Mouse (Mus musculus) kidney, adult 2 months (tissue): ENCODE measurements around the gene Adamtsl2. TPM values are rescaled to one million over a fixed set of nuclear protein-coding genes. Genes with fewer than 3 reads are reported as not detected.

Experiments
- DNase-seq: peaks from one replicate; pipeline ENCODE4 v3.0.0; 2021
- H3K27ac ChIP-seq: fragments of 200-500 bp; 2 replicates; pipeline ENCODE4 v1.5.1; 2012; ENCODE audit warnings: low read depth, low read length, control low read depth, inconsistent platforms; ENCODE audit not compliant: insufficient read depth
- H3K27me3 ChIP-seq: fragments of 200-500 bp; replicated peaks from 2 replicates; pipeline ENCODE4 v1.6.1; 2012; ENCODE audit warnings: mild to moderate bottlenecking, moderate library complexity, low read length, inconsistent platforms; ENCODE audit not compliant: control insufficient read depth, insufficient read depth
- H3K36me3 ChIP-seq: fragments of 200-500 bp; 2 replicates; pipeline ENCODE4 v1.6.1; 2012; ENCODE audit warnings: mild to moderate bottlenecking, moderate library complexity, low read length, inconsistent platforms; ENCODE audit not compliant: control insufficient read depth, insufficient read depth
- H3K4me1 ChIP-seq: fragments of 200-500 bp; 2 replicates; pipeline ENCODE4 v1.6.1; 2011; ENCODE audit warnings: low read length; ENCODE audit not compliant: control insufficient read depth, insufficient read depth
- H3K4me3 ChIP-seq: fragments of 200-500 bp; 2 replicates; pipeline ENCODE4 v1.5.1; 2011; ENCODE audit warnings: mild to moderate bottlenecking, low read depth, low read length, control low read depth; ENCODE audit not compliant: insufficient read depth
- CTCF ChIP-seq: fragments of 200-500 bp; conservative IDR thresholded peaks from 2 replicates; pipeline ENCODE4 v1.5.1; 2011; ENCODE audit warnings: low read depth, mild to moderate bottlenecking, control low read depth, low read length, moderate library complexity, mixed read lengths; ENCODE audit not compliant: insufficient read depth, insufficient read length
- POLR2A ChIP-seq: fragments of 200-500 bp; IDR thresholded peaks from one replicate; pipeline ENCODE4 v1.6.1; 2011; ENCODE audit warnings: low read depth, low read length, control low read depth
- WGBS: fragments of 180-500 bp; shearing (Covaris S2); methylation state at CpG from one replicate; pipeline ENCODE4 v1.1.7; 2018; 5-methylcytosine and 5-hydroxymethylcytosine counted together
- polyA plus RNA-seq: library from polyadenylated mRNA; depleted of rRNA; stranded (reverse); fragments of >200 nt; gene quantifications from 2 replicates; pipeline ENCODE4 v1.2.3, GENCODE M21; 2012

The Adamtsl2 gene
- polyA plus RNA-seq, 1 experiment: 21.7 TPM

DNA sequence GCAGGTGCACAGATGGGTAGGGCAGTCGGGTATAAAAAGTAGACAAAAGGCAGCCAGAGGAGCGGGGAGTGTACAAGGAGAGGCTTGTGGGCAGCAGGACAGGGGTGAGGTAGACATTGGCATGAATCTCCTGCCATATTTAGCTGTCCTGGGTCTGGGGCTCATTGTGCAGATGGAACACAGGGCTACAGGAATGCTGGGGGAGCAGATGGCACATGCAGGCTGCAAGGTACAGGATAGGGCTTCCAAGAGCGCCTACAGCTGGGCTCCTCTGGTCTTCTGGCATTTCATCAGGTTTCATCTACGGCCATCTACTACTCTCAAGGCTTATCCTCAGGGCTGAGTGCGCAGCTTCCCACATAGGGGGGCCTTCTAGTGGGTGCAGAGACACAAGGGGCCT is 29.9 kb downstream of the Adamtsl2 start:
- H3K27ac ChIP-seq: no peak overlapping the region
- DNase-seq: no peak
- no peak overlapping the region for H3K4me3 ChIP-seq
- no peak for TF ChIP-seq POLR2A
- no peak for TF ChIP-seq CTCF
- H3K27me3 ChIP-seq: no peaks in the 10 kb centered on the region
- no peaks in the 10 kb centered on the region for H3K4me1 ChIP-seq
- H3K36me3 ChIP-seq: no peaks in the 10 kb centered on the region
- WGBS: 91% methylated on average over 5 of the region's 5 CpGs

DNA sequence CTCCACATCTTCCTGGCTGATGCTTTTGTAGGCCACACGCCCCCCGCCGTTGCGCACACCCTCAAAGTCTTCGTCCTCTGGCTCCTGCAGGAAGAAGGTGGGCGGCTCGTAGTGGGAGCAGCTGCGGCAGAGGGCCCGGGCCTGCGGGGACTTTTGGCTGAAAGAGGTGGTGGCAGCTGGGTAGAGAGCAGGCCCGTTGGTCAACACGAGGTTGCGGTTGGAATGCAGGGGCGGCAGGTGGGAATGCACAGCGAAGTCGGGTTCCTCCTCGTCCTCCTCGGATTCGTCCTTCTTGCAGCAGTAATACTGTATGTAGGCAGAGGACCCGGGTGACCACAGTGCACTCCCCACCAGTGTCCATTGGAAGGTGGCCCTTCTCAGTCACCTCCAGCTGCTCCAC is 33.4 kb downstream of the Adamtsl2 start:
- no peak for TF ChIP-seq POLR2A
- TF ChIP-seq CTCF: no peak
- WGBS: 68% methylated on average over 20 of the region's 20 CpGs

GRCm38 (mm10) chr2:27114169-27114568 is 35.0 kb downstream of the Adamtsl2 start:
- WGBS: 87% methylated on average over 10 of the region's 10 CpGs
- Histone ChIP-seq H3K27ac (no peak overlapping the region), H3K36me3 (no peaks in the 10 kb centered on the region), H3K4me3 (no peak overlapping the region), H3K27me3 (no peaks in the 10 kb centered on the region), H3K4me1 (no peaks in the 10 kb centered on the region)
- no peak for DNase-seq
- TF ChIP-seq POLR2A (no peak), CTCF (no peak)

More for the DNA sequence above, 33.4 kb downstream of the Adamtsl2 start:
- Histone ChIP-seq H3K4me1 (no peaks in the 10 kb centered on the region), H3K27ac (no peak overlapping the region), H3K4me3 (no peak overlapping the region), H3K27me3 (no peaks in the 10 kb centered on the region), H3K36me3 (no peaks in the 10 kb centered on the region)
- no peak for DNase-seq

- no peaks in the 10 kb centered on the region for H3K27me3 ChIP-seq
- no peak for TF ChIP-seq POLR2A
- TF ChIP-seq CTCF: no peak
- no peak overlapping the region for H3K27ac ChIP-seq
- H3K36me3 ChIP-seq: no peaks in the 10 kb centered on the region
- H3K4me1 ChIP-seq: no peaks in the 10 kb centered on the region
- WGBS: 58% methylated on average over 4 of the region's 4 CpGs
- H3K4me3 ChIP-seq: no peak overlapping the region
- no peak for DNase-seq
These were observed 39.3 kb downstream of the Adamtsl2 start for GRCm38 (mm10) chr2:27118452-27118851.

DNA sequence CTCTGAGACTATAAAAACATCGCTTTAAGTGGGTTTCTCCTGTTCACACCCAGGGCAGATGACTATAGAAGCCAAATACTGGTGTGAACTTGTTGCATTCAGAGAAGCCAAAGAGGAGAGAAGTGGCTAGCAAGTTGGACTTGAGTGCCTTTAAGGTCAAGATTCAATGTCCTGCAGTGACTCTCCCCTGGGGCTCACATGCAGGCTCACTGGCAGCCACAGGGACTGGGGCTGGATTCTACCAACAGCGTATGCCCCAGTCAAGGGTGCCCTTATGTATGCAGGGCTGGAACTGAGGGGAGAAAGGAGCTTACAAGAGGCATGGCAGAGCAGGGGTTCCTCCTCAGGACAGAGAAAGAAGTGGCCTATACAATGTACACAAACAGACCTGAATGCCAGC is 40.6 kb downstream of the Adamtsl2 start:
- H3K27me3 ChIP-seq: no peaks in the 10 kb centered on the region
- no peaks in the 10 kb centered on the region for H3K4me1 ChIP-seq
- 82% methylated on average over 2 of the region's 2 CpGs for WGBS
- no peak overlapping the region for H3K4me3 ChIP-seq
- no peak for TF ChIP-seq POLR2A
- no peak for TF ChIP-seq CTCF
- H3K27ac ChIP-seq: no peak overlapping the region
- DNase-seq: no peak
- no peaks in the 10 kb centered on the region for H3K36me3 ChIP-seq

GRCm38 (mm10) chr2:27120241-27120641 is 41.1 kb downstream of the Adamtsl2 start:
- 68% methylated on average over 8 of the region's 8 CpGs for WGBS
- H3K27me3 ChIP-seq: no peaks in the 10 kb centered on the region
- H3K27ac ChIP-seq: no peak overlapping the region
- H3K4me1 ChIP-seq: no peaks in the 10 kb centered on the region
- no peak for DNase-seq
- H3K36me3 ChIP-seq: no peaks in the 10 kb centered on the region
- no peak for TF ChIP-seq CTCF
- no peak for TF ChIP-seq POLR2A
- no peak overlapping the region for H3K4me3 ChIP-seq

- H3K36me3 ChIP-seq: no peaks in the 10 kb centered on the region
- TF ChIP-seq POLR2A (no peak), CTCF (no peak)
- no peak overlapping the region for H3K27ac ChIP-seq
- WGBS: 13% methylated on average over 9 of the region's 9 CpGs
- DNase-seq: no peak
- H3K4me3 ChIP-seq: no peak overlapping the region
- H3K27me3 ChIP-seq: no peaks in the 10 kb centered on the region
- no peaks in the 10 kb centered on the region for H3K4me1 ChIP-seq
These were observed 42.6 kb downstream of the Adamtsl2 start for GRCm38 (mm10) chr2:27121626-27122355.
